Mouse (Mus musculus) E14TG2a.4 (cell line): ENCODE data around the gene Eddm3b.

Source experiments
- CTCF ChIP-seq: conservative IDR thresholded peaks from 2 replicates; pipeline ENCODE4 v1.5.1; 2014; ENCODE audit warnings: low read length
- NANOG ChIP-seq: IDR thresholded peaks from 2 replicates; pipeline ENCODE4 v1.6.1; 2014; ENCODE audit warnings: borderline replicate concordance, low read length, mixed read lengths

GRCm38 (mm10) chr14:51074335-51074734, 39.9 kb upstream of the Eddm3b start, which contains the start of gene Olfr750:
- no peak for TF ChIP-seq CTCF
- TF ChIP-seq NANOG = no peak
